Mouse (Mus musculus) spleen, adult 2 months (tissue): ENCODE data around the gene Atg4a. TPM values are rescaled to one million over a fixed set of nuclear protein-coding genes. Genes with fewer than 3 reads are reported as not detected.

Experiments
- DNase-seq, 2 experiments: peaks; one replicate each; pipeline versions ENCODE4 v3.0.0 to v3.0.0-alpha.2; 2012 to 2021; ENCODE audit warnings: low spot score in 2 of 2, low read depth in 1 of 2
- H3K27ac ChIP-seq: fragments of 200-500 bp; 2 replicates; pipeline ENCODE4 v1.5.1; 2012; ENCODE audit warnings: low read length, inconsistent platforms; ENCODE audit not compliant: insufficient read depth
- H3K27me3 ChIP-seq: fragments of 200-500 bp; 2 replicates; pipeline ENCODE4 v1.6.1; 2012; ENCODE audit warnings: mild to moderate bottlenecking, moderate library complexity, low read length, inconsistent platforms; ENCODE audit not compliant: control insufficient read depth, insufficient read depth
- H3K36me3 ChIP-seq: fragments of 200-500 bp; 2 replicates; pipeline ENCODE4 v1.6.1; 2012; ENCODE audit warnings: mild to moderate bottlenecking, low read length, inconsistent platforms; ENCODE audit not compliant: control insufficient read depth, insufficient read depth
- H3K4me1 ChIP-seq: fragments of 200-500 bp; 2 replicates; pipeline ENCODE4 v1.6.1; 2011; ENCODE audit warnings: inconsistent platforms; ENCODE audit not compliant: control insufficient read depth, insufficient read depth, insufficient read length
- H3K4me3 ChIP-seq: fragments of 200-500 bp; 2 replicates; pipeline ENCODE4 v1.5.1; 2011; ENCODE audit warnings: mild to moderate bottlenecking, inconsistent platforms; ENCODE audit not compliant: insufficient read depth, insufficient read length; ENCODE audit errors: extremely low read depth
- CTCF ChIP-seq: fragments of 200-500 bp; IDR thresholded peaks from 2 replicates; pipeline ENCODE4 v1.5.1; 2011; ENCODE audit warnings: mild to moderate bottlenecking, inconsistent platforms; ENCODE audit not compliant: insufficient read depth, insufficient read length, insufficient replicate concordance; ENCODE audit errors: extremely low read depth
- POLR2A ChIP-seq: fragments of 200-500 bp; IDR thresholded peaks from 2 replicates; pipeline ENCODE4 v1.6.1; 2011; ENCODE audit warnings: low read depth, low read length, inconsistent platforms
- WGBS: fragments of 180-500 bp; shearing (Covaris S2); methylation state at CpG from one replicate; pipeline ENCODE4 v1.1.7; 2018; 5-methylcytosine and 5-hydroxymethylcytosine counted together
- polyA plus RNA-seq: library from polyadenylated mRNA; depleted of rRNA; stranded (reverse); fragments of >200 nt; gene quantifications from 2 replicates; pipeline ENCODE4 v1.2.3, GENCODE M21; 2012; rRNA removed

The Atg4a gene
- polyA plus RNA-seq, 1 experiment, result 4.3 TPM

DNA sequence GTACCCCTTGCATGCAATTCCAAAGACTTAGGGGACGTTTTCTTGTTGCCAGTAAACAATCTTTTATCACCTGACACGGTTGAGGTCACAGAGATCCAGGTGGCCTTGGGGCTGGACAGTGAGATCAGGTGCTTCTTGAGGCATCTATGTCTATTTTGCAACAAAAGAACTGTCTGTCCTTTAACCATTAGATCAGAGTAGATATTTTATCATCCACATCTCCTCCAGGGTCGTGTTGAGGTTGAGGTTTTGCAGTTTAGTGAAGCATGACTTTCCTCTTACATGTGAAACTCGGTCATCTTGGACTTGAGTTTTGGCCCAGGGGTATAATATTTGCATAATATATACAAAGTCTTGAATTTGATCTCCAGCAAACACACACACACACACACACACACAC lies 200.9 kb downstream of the Atg4a start:
- Histone ChIP-seq H3K36me3 (no peaks in the 10 kb centered on the region), H3K4me3 (no peak overlapping the region), H3K4me1 (no peaks in the 10 kb centered on the region), H3K27ac (no peak overlapping the region), H3K27me3 (no peaks in the 10 kb centered on the region)
- 46% methylated on average over 4 of the region's 4 CpGs for WGBS
- DNase-seq, result no peak
- no peak for TF ChIP-seq CTCF
- no peak for TF ChIP-seq POLR2A

DNA sequence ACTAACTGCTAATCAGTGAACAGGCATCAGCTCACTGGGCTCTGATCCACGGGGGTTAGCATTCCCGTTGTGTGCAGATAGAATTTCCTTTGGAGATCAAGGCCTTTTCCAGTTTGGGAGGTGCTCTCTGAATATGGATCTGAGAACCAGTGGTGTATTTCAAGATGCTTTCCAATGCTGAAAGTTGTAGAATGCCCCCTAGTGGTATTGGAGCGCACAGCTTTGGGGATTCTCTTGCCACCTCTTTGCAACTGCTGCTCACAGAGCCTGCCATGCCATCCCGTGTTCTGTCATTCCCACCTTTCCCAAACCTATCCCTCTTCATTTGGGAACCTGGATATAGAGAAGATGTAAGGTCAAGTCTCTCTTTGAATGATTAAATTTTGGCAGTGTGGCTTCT lies 201.5 kb downstream of the Atg4a start:
- TF ChIP-seq POLR2A (no peak), CTCF (no peak)
- no peaks in the 10 kb centered on the region for H3K27me3 ChIP-seq
- no peaks in the 10 kb centered on the region; the same call in 1 of the 2 replicates for H3K36me3 ChIP-seq
- H3K4me1 ChIP-seq, result no peaks in the 10 kb centered on the region
- H3K27ac ChIP-seq, result no peak overlapping the region
- H3K4me3 ChIP-seq, result no peak overlapping the region
- no peak for DNase-seq
- WGBS, result 51% methylated on average over 4 of the region's 4 CpGs

DNA sequence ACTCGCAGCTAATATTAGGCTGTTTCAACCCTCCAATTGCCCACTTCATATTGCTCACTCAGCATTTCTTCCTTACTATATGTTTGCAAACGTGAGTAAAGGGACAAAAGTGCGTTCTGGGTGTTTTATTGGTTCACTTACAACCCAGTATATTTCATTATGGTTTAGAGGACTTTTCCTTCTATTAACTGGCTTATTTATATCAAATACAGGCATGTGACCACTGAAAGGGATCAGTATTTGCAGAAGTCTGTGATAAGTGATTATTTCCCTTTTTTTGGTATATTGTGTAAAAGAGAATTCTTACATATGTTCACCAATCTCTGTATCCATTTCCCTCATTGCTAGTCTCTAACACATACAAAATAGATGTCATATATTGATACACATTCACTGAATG lies 203.7 kb downstream of the Atg4a start:
- H3K4me1 ChIP-seq, result no peaks in the 10 kb centered on the region
- TF ChIP-seq CTCF (no peak), POLR2A (no peak)
- 82% methylated on average over 3 of the region's 3 CpGs for whole genome bisulfite sequencing
- H3K36me3 ChIP-seq, result no peaks in the 10 kb centered on the region; the same call in 1 of the 2 replicates
- no peak for DNase-seq
- H3K27me3 ChIP-seq, result no peaks in the 10 kb centered on the region
- H3K4me3 ChIP-seq, result no peak overlapping the region
- H3K27ac ChIP-seq, result no peak overlapping the region

DNA sequence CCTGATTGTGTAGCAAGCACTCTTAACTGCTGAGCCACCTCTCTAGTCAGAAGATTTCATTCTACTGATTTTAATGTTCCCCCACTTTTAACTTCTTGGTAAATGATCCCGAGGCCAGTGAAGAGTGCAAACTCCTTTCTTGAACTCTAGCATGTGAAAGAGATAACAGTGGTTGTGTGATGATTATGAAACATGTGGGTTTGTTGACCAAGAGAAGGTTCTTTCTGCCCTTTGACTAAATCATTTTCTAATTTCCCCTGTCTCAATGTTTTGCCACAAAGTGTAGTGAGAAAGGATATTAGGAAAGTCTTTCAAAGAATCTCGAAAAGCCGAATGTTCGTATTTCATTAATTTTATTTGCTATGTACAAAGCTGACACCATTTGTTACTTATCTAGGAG lies 208.4 kb downstream of the Atg4a start:
- WGBS, result 90% methylated on average over 4 of the region's 4 CpGs
- H3K4me3 ChIP-seq, result no peak overlapping the region
- no peaks in the 10 kb centered on the region for H3K4me1 ChIP-seq
- no peak for TF ChIP-seq POLR2A
- TF ChIP-seq CTCF, result no peak
- no peaks in the 10 kb centered on the region for H3K27me3 ChIP-seq
- H3K27ac ChIP-seq, result no peak overlapping the region
- no peak for DNase-seq
- no peaks in the 10 kb centered on the region; the same call in 1 of the 2 replicates for H3K36me3 ChIP-seq

DNA sequence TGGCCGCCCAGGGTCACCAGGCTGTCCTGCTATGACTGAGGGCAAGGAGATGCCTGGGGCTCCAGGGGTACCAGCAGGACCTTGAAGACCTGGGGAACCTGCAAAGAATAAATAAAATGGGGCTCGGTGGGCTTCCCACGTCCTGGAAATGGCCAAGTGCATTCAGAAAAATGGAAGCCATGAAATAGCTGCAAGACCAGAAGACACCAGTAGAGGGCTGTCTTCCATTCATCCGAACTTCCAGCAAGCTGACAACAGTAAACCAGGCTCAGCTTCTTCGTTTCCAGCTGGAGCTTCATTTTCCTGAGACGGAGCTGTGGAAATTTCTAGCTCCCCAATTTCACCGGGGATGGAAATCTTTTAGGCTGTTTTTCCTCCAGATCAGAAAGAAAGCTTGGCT lies 218.6 kb downstream of the Atg4a start:
- TF ChIP-seq CTCF, result no peak
- TF ChIP-seq POLR2A, result no peak
- Histone ChIP-seq H3K36me3 (no peaks in the 10 kb centered on the region), H3K4me3 (no peak overlapping the region), H3K27me3 (no peaks in the 10 kb centered on the region), H3K4me1 (no peaks in the 10 kb centered on the region), H3K27ac (no peak overlapping the region)
- 48% methylated on average over 7 of the region's 7 CpGs for WGBS
- no peak for DNase-seq

DNA sequence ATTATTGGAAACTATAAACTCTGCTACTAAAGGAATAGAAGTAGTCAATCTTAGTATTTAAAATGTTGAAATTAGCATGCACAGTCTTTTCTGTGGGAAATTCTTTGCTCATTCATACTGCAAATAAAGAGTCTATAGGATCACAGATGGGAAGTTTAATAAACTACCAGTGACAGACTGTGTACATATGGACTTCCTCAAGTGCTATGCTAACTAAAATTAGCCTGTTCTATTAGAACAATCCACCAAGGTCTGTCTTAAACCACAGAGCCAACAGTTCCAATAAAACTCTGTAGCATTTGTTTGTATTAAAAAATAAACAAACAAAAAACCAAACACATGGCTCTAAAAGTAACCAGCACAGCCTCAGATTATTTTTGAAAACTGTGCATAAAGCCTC lies 238.3 kb downstream of the Atg4a start:
- H3K4me1 ChIP-seq, result no peaks in the 10 kb centered on the region
- no peak for DNase-seq
- no peak for TF ChIP-seq CTCF
- TF ChIP-seq POLR2A, result no peak
- H3K4me3 ChIP-seq, result no peak overlapping the region
- H3K36me3 ChIP-seq, result no peaks in the 10 kb centered on the region
- no peak overlapping the region for H3K27ac ChIP-seq
- H3K27me3 ChIP-seq, result no peaks in the 10 kb centered on the region

DNA sequence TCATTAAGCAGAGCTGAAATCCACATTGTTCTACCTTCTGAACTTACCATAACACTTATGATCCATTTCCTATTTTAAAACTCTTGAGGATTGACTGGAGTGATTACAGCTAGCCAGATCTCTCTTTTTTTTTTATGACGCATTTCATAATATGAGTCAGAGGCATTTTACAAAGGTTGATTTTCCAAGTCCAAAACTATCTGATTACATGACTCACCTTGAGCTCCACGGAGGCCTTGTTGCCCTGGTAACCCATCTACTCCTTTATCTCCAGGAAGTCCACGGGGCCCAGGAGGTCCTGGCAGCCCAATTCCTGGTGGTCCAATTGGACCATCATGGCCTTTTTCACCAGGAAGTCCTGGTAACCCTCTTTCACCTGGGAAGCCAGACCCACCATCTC lies 242.3 kb downstream of the Atg4a start:
- Histone ChIP-seq H3K36me3 (no peaks in the 10 kb centered on the region), H3K27me3 (no peaks in the 10 kb centered on the region), H3K27ac (no peak overlapping the region), H3K4me3 (no peak overlapping the region), H3K4me1 (no peaks in the 10 kb centered on the region)
- no peak for DNase-seq
- TF ChIP-seq POLR2A (no peak), CTCF (no peak)
- 74% methylated on average over 3 of the region's 3 CpGs for WGBS

DNA sequence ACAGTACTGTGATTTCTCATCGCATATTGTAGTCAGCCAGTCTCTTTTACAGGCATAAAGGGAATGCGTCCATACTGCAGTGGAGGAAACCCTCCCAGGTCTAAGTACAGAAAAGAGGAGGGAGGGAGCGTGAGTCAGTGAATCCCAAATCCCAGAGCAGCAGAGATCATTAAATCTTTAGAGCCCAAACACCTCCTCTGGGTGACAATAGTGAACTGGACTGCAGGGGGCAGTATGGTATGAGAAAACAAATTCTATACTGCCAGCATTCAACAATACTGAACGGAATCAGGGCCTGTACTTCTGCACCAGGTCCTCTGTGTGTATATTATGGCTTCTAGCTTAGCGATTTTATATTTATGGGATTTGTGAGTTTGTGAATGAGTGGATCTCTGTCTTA lies 256.1 kb downstream of the Atg4a start:
- TF ChIP-seq CTCF (no peak), POLR2A (no peak)
- no peak for DNase-seq
- no peaks in the 10 kb centered on the region for H3K4me1 ChIP-seq
- 65% methylated on average over 5 of the region's 5 CpGs for WGBS
- H3K27me3 ChIP-seq, result no peaks in the 10 kb centered on the region
- no peaks in the 10 kb centered on the region for H3K36me3 ChIP-seq
- H3K4me3 ChIP-seq, result no peak overlapping the region
- no peak overlapping the region for H3K27ac ChIP-seq

Other genes starting within 250 kb of the Atg4a start
- gene Tex13b, start 143.5 kb upstream of the Atg4a start, polyA plus RNA-seq, result not detected in 2 replicates
- gene Vsig1, start 49.3 kb upstream of the Atg4a start, polyA plus RNA-seq, result not detected in 2 replicates
- gene Psmd10, start 179 bp upstream of the Atg4a start, polyA plus RNA-seq, result 2.8 and 3.6 TPM in 2 replicates